Mouse (Mus musculus): ENCODE results near the gene Speer4f1. TPM values are rescaled to one million over a fixed set of nuclear protein-coding genes. Genes with fewer than 3 reads are reported as not detected.

Gene Speer4f1
- polyA plus RNA-seq, 1 experiment from 2014 or later = not detected

DNA sequence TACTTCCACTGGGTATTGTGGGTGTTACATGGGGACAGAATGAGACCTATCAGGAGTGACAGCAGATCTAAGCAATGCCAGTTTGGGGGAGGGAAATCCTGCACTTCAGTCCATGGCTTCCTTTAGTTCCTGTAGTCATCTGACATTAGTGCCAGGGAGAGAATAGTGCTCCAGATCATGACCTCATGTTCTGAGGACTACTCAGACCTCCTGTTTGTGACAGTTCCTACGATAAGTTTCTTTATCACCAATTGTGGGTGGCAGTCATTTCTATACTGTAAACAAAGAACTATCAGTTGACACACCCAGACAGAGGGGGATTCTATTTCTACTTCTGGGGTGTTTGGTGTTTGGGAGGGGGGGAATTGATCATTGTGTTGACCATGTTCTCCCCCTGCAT is 578 bp downstream of the Speer4f1 start:
- 65% methylated on average over 1 of the region's 1 CpGs for WGBS
- H3K36me3 ChIP-seq (ENCODE audit: control insufficient read depth, insufficient read depth, low read length) = no peaks in the 10 kb centered on the region
- no peak overlapping the region for H3K9ac ChIP-seq (ENCODE audit: low read depth, low read length)
- no peak overlapping the region for H3K4me3 ChIP-seq (ENCODE audit: low read length)
- no peak for ATAC-seq (ENCODE audit: low FRiP score, low TSS enrichment)
- H3K4me2 ChIP-seq (replicated peaks; ENCODE audit: low read depth, low read length) = no peak overlapping the region
- no peaks in the 10 kb centered on the region for H3K9me3 ChIP-seq (ENCODE audit: control insufficient read depth, low read length)
- H3K27ac ChIP-seq (ENCODE audit: low read depth, low read length) = no peak overlapping the region
- no peaks in the 10 kb centered on the region for H3K4me1 ChIP-seq (ENCODE audit: control insufficient read depth, insufficient read depth, low read length)
- H3K27me3 ChIP-seq (ENCODE audit: control insufficient read depth, insufficient read depth, low read length) = no peaks in the 10 kb centered on the region

DNA sequence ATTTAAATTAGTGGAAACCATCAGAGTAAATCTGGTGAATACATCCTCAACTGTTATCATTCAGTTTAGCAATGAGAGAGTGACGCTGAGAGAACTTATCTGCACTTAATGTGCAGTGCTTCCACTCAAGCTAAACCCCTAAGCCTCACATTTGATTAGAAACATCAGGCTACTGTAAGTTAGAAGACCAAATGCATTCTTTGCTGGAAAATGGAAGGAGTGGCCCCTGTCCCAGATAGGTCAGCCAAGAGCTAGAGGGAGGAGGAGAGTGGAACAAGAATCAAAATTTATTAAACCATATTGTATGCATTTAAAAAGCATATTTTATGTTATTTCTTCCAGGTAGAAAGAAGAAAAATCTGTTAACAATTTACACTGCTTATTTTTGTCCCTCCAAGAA is 14.0 kb downstream of the Speer4f1 start:
- Histone ChIP-seq H3K36me3 (ENCODE audit: control insufficient read depth, insufficient read depth, low read length) (no peaks in the 10 kb centered on the region), H3K9me3 (ENCODE audit: control insufficient read depth, low read length) (no peaks in the 10 kb centered on the region), H3K9ac (ENCODE audit: low read depth, low read length) (no peak overlapping the region), H3K27ac (ENCODE audit: low read depth, low read length) (no peak overlapping the region), H3K4me2 (replicated peaks; ENCODE audit: low read depth, low read length) (no peak overlapping the region), H3K4me1 (ENCODE audit: control insufficient read depth, insufficient read depth, low read length) (no peaks in the 10 kb centered on the region), H3K27me3 (ENCODE audit: control insufficient read depth, insufficient read depth, low read length) (no peaks in the 10 kb centered on the region), H3K4me3 (ENCODE audit: low read length) (no peak overlapping the region)
- no peak for ATAC-seq (ENCODE audit: low FRiP score, low TSS enrichment)
- 75% methylated on average over 1 of the region's 1 CpGs for WGBS

DNA sequence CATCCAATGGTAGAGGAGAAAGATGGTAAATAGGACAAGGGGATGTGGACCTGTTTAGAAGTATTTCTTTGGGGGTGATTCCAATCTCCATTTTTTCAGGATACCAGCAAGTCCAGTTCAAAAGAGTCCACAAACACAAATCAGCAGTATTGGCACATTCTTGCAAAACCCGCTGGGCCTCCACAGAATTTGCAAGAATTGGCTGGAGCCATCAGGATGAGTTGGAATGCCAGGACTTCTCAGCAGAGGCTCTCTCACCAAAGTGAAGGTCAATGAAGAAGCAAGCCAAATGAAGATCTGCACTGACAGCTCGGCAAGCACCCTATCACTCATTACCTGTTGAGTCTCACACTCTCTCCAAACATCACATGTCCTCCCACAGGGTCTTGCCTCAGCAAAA is 19.7 kb downstream of the Speer4f1 start:
- H3K27ac ChIP-seq (ENCODE audit: low read depth, low read length) = no peak overlapping the region
- no peak overlapping the region for H3K4me3 ChIP-seq (ENCODE audit: low read length)
- WGBS = 82% methylated on average over 2 of the region's 2 CpGs
- H3K4me1 ChIP-seq (ENCODE audit: control insufficient read depth, insufficient read depth, low read length) = no peaks in the 10 kb centered on the region
- no peaks in the 10 kb centered on the region for H3K36me3 ChIP-seq (ENCODE audit: control insufficient read depth, insufficient read depth, low read length)
- ATAC-seq (ENCODE audit: low FRiP score, low TSS enrichment) = no peak
- no peak overlapping the region for H3K9ac ChIP-seq (ENCODE audit: low read depth, low read length)
- no peak overlapping the region for H3K4me2 ChIP-seq (replicated peaks; ENCODE audit: low read depth, low read length)
- H3K27me3 ChIP-seq (ENCODE audit: control insufficient read depth, insufficient read depth, low read length) = no peaks in the 10 kb centered on the region
- no peaks in the 10 kb centered on the region for H3K9me3 ChIP-seq (ENCODE audit: control insufficient read depth, low read length)

GRCm38 (mm10) chr5:17496650-17497049 is 20.8 kb downstream of the Speer4f1 start:
- Histone ChIP-seq H3K9ac (ENCODE audit: low read depth, low read length) (no peak overlapping the region), H3K36me3 (ENCODE audit: control insufficient read depth, insufficient read depth, low read length) (no peaks in the 10 kb centered on the region), H3K9me3 (ENCODE audit: control insufficient read depth, low read length) (no peaks in the 10 kb centered on the region), H3K4me3 (ENCODE audit: low read length) (no peak overlapping the region), H3K4me2 (replicated peaks; ENCODE audit: low read depth, low read length) (no peak overlapping the region), H3K27ac (ENCODE audit: low read depth, low read length) (no peak overlapping the region), H3K27me3 (ENCODE audit: control insufficient read depth, insufficient read depth, low read length) (no peaks in the 10 kb centered on the region), H3K4me1 (ENCODE audit: control insufficient read depth, insufficient read depth, low read length) (no peaks in the 10 kb centered on the region)
- 81% methylated on average over 5 of the region's 5 CpGs for WGBS
- no peak for ATAC-seq (ENCODE audit: low FRiP score, low TSS enrichment)

- 93% methylated on average over 1 of the region's 1 CpGs for WGBS
- H3K9me3 ChIP-seq (ENCODE audit: control insufficient read depth, low read length) = no peaks in the 10 kb centered on the region
- H3K4me1 ChIP-seq (ENCODE audit: control insufficient read depth, insufficient read depth, low read length) = no peaks in the 10 kb centered on the region
- H3K27me3 ChIP-seq (ENCODE audit: control insufficient read depth, insufficient read depth, low read length) = no peaks in the 10 kb centered on the region
- no peak overlapping the region for H3K4me2 ChIP-seq (replicated peaks; ENCODE audit: low read depth, low read length)
- H3K27ac ChIP-seq (ENCODE audit: low read depth, low read length) = no peak overlapping the region
- no peak overlapping the region for H3K4me3 ChIP-seq (ENCODE audit: low read length)
- ATAC-seq (ENCODE audit: low FRiP score, low TSS enrichment) = no peak
- H3K36me3 ChIP-seq (ENCODE audit: control insufficient read depth, insufficient read depth, low read length) = no peaks in the 10 kb centered on the region
- H3K9ac ChIP-seq (ENCODE audit: low read depth, low read length) = no peak overlapping the region
Observed at GRCm38 (mm10) chr5:17499873-17500329, 24.0 kb downstream of the Speer4f1 start.

DNA sequence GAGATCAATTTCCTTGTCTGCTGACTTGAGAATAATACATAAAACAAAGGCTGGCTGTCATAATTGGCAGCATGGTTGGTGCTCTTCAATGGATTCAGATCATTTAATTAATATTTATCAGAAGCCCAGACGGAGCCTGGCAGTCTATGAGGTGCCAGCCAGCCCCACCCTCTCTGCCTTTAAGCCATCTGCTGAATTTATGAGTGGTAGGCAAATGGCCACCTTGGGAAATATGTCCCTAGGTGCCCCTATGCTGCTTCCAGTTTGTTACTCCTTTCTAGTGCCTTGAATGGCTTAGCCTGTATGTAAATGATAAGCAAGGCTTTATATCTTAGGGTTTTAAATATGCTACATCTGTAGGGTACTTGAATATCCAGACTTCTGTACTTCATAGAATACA is 25.0 kb downstream of the Speer4f1 start:
- ATAC-seq (ENCODE audit: low FRiP score, low TSS enrichment) = no peak
- Histone ChIP-seq H3K9ac (ENCODE audit: low read depth, low read length) (no peak overlapping the region), H3K27ac (ENCODE audit: low read depth, low read length) (no peak overlapping the region), H3K4me3 (ENCODE audit: low read length) (no peak overlapping the region), H3K4me2 (replicated peaks; ENCODE audit: low read depth, low read length) (no peak overlapping the region), H3K27me3 (ENCODE audit: control insufficient read depth, insufficient read depth, low read length) (no peaks in the 10 kb centered on the region), H3K4me1 (ENCODE audit: control insufficient read depth, insufficient read depth, low read length) (no peaks in the 10 kb centered on the region), H3K9me3 (ENCODE audit: control insufficient read depth, low read length) (no peaks in the 10 kb centered on the region), H3K36me3 (ENCODE audit: control insufficient read depth, insufficient read depth, low read length) (no peaks in the 10 kb centered on the region)
- 77% methylated on average over 1 of the region's 1 CpGs for WGBS

GRCm38 (mm10) chr5:17505540-17505939 is 29.6 kb downstream of the Speer4f1 start:
- Histone ChIP-seq H3K9me3 (ENCODE audit: control insufficient read depth, low read length) (no peaks in the 10 kb centered on the region), H3K4me1 (ENCODE audit: control insufficient read depth, insufficient read depth, low read length) (no peaks in the 10 kb centered on the region), H3K4me2 (replicated peaks; ENCODE audit: low read depth, low read length) (no peak overlapping the region), H3K36me3 (ENCODE audit: control insufficient read depth, insufficient read depth, low read length) (no peaks in the 10 kb centered on the region), H3K27me3 (ENCODE audit: control insufficient read depth, insufficient read depth, low read length) (no peaks in the 10 kb centered on the region), H3K27ac (ENCODE audit: low read depth, low read length) (no peak overlapping the region), H3K4me3 (ENCODE audit: low read length) (no peak overlapping the region), H3K9ac (ENCODE audit: low read depth, low read length) (no peak overlapping the region)
- ATAC-seq (ENCODE audit: low FRiP score, low TSS enrichment) = no peak

DNA sequence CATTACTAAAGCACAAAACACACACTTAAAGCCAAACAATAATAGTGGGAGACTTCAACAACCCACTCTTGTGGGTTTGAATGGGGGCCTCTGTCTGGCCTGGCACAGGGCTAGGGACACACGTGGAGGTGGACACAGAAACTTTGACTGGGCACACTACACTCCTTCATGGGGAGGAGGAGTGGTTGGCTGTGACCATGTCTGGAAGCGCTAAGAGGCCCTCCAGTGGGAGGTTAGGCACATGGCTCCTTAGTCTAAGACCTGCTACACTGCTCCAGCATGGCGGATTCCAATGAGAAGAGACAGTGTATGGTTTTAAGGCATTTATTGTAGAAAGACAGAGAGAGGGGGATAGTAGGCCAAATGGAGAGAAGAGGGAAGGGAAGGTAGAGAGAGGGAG is 32.1 kb downstream of the Speer4f1 start:
- no peaks in the 10 kb centered on the region for H3K4me1 ChIP-seq (ENCODE audit: control insufficient read depth, insufficient read depth, low read length)
- H3K27me3 ChIP-seq (ENCODE audit: control insufficient read depth, insufficient read depth, low read length) = no peaks in the 10 kb centered on the region
- no peaks in the 10 kb centered on the region for H3K36me3 ChIP-seq (ENCODE audit: control insufficient read depth, insufficient read depth, low read length)
- no peak overlapping the region for H3K9ac ChIP-seq (ENCODE audit: low read depth, low read length)
- 83% methylated on average over 3 of the region's 3 CpGs for WGBS
- H3K4me3 ChIP-seq (ENCODE audit: low read length) = no peak overlapping the region
- no peak for ATAC-seq (ENCODE audit: low FRiP score, low TSS enrichment)
- H3K9me3 ChIP-seq (ENCODE audit: control insufficient read depth, low read length) = no peaks in the 10 kb centered on the region
- H3K27ac ChIP-seq (ENCODE audit: low read depth, low read length) = no peak overlapping the region
- no peak overlapping the region for H3K4me2 ChIP-seq (replicated peaks; ENCODE audit: low read depth, low read length)
